Mouse (Mus musculus) hindbrain, postnatal 0 days (tissue): ENCODE data around the gene Tmem169. TPM values are rescaled to one million over a fixed set of nuclear protein-coding genes. Genes with fewer than 3 reads are reported as not detected.
"Not testable (repeated sequence)": the region's sequence is repeated elsewhere in the genome, so short reads cannot be mapped to it uniquely, and the experiment has no call there.

Source experiments
- ATAC-seq: fragments of 200-750 bp; cut with Nextera tagmentation; 2 replicates; pipeline ENCODE4 v1.8.0; 2017; ENCODE audit warnings: mild to moderate bottlenecking, moderate TSS enrichment, moderate library complexity
- DNase-seq: peaks from one replicate; pipeline ENCODE4 v3.0.0-alpha.2; 2015; ENCODE audit warnings: low spot score
- H3K27ac ChIP-seq: fragments of 300-500 bp; sonication (generic); 2 replicates; pipeline ENCODE4 v1.5.1; 2014; ENCODE audit warnings: mild to moderate bottlenecking
- H3K27me3 ChIP-seq: fragments of 300-500 bp; sonication (generic); 2 replicates; pipeline ENCODE4 v1.6.1; 2014; ENCODE audit warnings: low read length, mixed read lengths; ENCODE audit not compliant: insufficient read depth
- H3K36me3 ChIP-seq: fragments of 300-500 bp; sonication (generic); 2 replicates; pipeline ENCODE4 v1.6.1; 2014; ENCODE audit warnings: low read length, mixed read lengths; ENCODE audit not compliant: insufficient read depth
- H3K4me1 ChIP-seq: fragments of 300-500 bp; sonication (generic); 2 replicates; pipeline ENCODE4 v1.6.1; 2014; ENCODE audit warnings: antibody characterized with exemption, low read length, mixed read lengths; ENCODE audit not compliant: insufficient read depth
- H3K4me2 ChIP-seq: fragments of 300-500 bp; sonication (generic); 2 replicates; pipeline ENCODE4 v1.6.1; 2014; ENCODE audit warnings: low read depth, mild to moderate bottlenecking, low read length, moderate library complexity, mixed read lengths
- H3K4me3 ChIP-seq: fragments of 300-500 bp; sonication (generic); 2 replicates; pipeline ENCODE4 v1.5.1; 2014; ENCODE audit warnings: low read length
- H3K9ac ChIP-seq: fragments of 300-500 bp; sonication (generic); replicated peaks from 2 replicates; pipeline ENCODE4 v1.6.1; 2014; ENCODE audit warnings: mild to moderate bottlenecking, low read length, moderate library complexity, mixed read lengths
- H3K9me3 ChIP-seq: fragments of 300-500 bp; sonication (generic); 2 replicates; pipeline ENCODE4 v1.6.1; 2016; ENCODE audit warnings: low read length, mixed read lengths
- CTCF ChIP-seq: IDR thresholded peaks from 2 replicates; pipeline ENCODE4 v1.5.1; 2016; ENCODE audit warnings: antibody characterized with exemption, control low read depth, low read depth
- WGBS: fragments of 180-500 bp; shearing (Covaris S2); extraction: QIAGEN DNeasy Blood & Tissue Kit; methylation state at CpG from one replicate; pipeline ENCODE4 v1.1.7; 2014; 5-methylcytosine and 5-hydroxymethylcytosine counted together
- polyA plus RNA-seq: library from polyadenylated mRNA; unstranded; fragments of >200 nt; fragmentation: Nextera tagmentation; extraction: Ambion mirVana; gene quantifications from 2 replicates; pipeline ENCODE4 v1.2.1, GENCODE M21; 2015
- total RNA-seq: library from RNA; depleted of rRNA; stranded (reverse); fragments of >200 nt; gene quantifications from 2 replicates; pipeline ENCODE4 v1.2.3, GENCODE M21; 2014; rRNA removed

Tmem169 gene
- total RNA-seq (25.3 and 37.2 TPM in 2 replicates), polyA plus RNA-seq (32.7 and 37.0 TPM in 2 replicates)

- no peak; the same call in 1 of the 2 replicates for TF ChIP-seq CTCF
- H3K27ac ChIP-seq = peak within 1 kb of the TSS; percentile 74
- H3K4me1 ChIP-seq = peaks cover 12% of the 10 kb centered on the region
- peak within 1 kb of the TSS; percentile 57 for H3K4me3 ChIP-seq
- under 1% methylated on average over 30 of the region's 30 CpGs for WGBS
- H3K36me3 ChIP-seq = no peaks in the 10 kb centered on the region
- no peaks in the 10 kb centered on the region for H3K9me3 ChIP-seq
- peak within 1 kb of the TSS; percentile 98 for H3K4me2 ChIP-seq
- ATAC-seq (peak; percentile 99), DNase-seq (peak; percentile 96)
- no peaks in the 10 kb centered on the region for H3K27me3 ChIP-seq
- peak within 1 kb of the TSS; percentile 65 for H3K9ac ChIP-seq
These were observed at the start of gene Tmem169, which contains the start of gene Pecr for GRCm38 (mm10) chr1:72283992-72284485. TSS of gene Tmem169 (plus strand) at chr1:72284369. TSS of gene Pecr (minus strand) at chr1:72284314.

GRCm38 (mm10) chr1:72236363-72237006, 47.7 kb upstream of the Tmem169 start:
- not testable (repeated sequence) for H3K4me1 ChIP-seq, H3K27me3 ChIP-seq, H3K9me3 ChIP-seq, H3K36me3 ChIP-seq
- ATAC-seq (peak; percentile 91), DNase-seq (peak; percentile 85)
- H3K9ac ChIP-seq = peak overlapping the region; percentile 51
- H3K4me2 ChIP-seq = peak overlapping the region; percentile 69
- H3K4me3 ChIP-seq = peak overlapping the region; percentile 57
- WGBS = under 1% methylated on average over 35 of the region's 50 CpGs
- 0 out of 2 replicates have a peak, but pooled peaks have one; percentile 32 for TF ChIP-seq CTCF
- peak overlapping the region; percentile 77 for H3K27ac ChIP-seq

- H3K27ac ChIP-seq = no peak overlapping the region
- no peak for TF ChIP-seq CTCF
- WGBS = 9% methylated on average over 11 of the region's 13 CpGs
- peak overlapping the region; percentile 51 for H3K4me2 ChIP-seq
- no peak overlapping the region for H3K9ac ChIP-seq
- DNase-seq = peak; percentile 2
- peak overlapping the region; percentile 25 for H3K4me3 ChIP-seq
- no peaks in the 10 kb centered on the region for H3K36me3 ChIP-seq
- no peaks in the 10 kb centered on the region for H3K9me3 ChIP-seq
- H3K27me3 ChIP-seq = no peaks in the 10 kb centered on the region
- ATAC-seq = peak; percentile 30; the same call in 1 of the 2 replicates
- H3K4me1 ChIP-seq = peaks cover 3% of the 10 kb centered on the region; the same call in 1 of the 2 replicates
These were observed 47.0 kb upstream of the Tmem169 start for GRCm38 (mm10) chr1:72237007-72237775.

- Histone ChIP-seq H3K27ac (no peak overlapping the region), H3K9ac (no peak overlapping the region), H3K27me3 (no peaks in the 10 kb centered on the region), H3K4me3 (no peak overlapping the region), H3K4me2 (no peak overlapping the region), H3K4me1 (peaks cover 3% of the 10 kb centered on the region; the same call in 1 of the 2 replicates), H3K9me3 (no peaks in the 10 kb centered on the region), H3K36me3 (no peaks in the 10 kb centered on the region)
- WGBS = 70% methylated on average over 10 of the region's 10 CpGs
- no peak for DNase-seq
- ATAC-seq = no peak
- no peak for TF ChIP-seq CTCF
These were observed 46.1 kb upstream of the Tmem169 start for GRCm38 (mm10) chr1:72238016-72238580.

- H3K4me1 ChIP-seq, DNase-seq, H3K36me3 ChIP-seq, H3K4me2 ChIP-seq, ATAC-seq, H3K4me3 ChIP-seq, H3K27ac ChIP-seq, H3K9me3 ChIP-seq, H3K9ac ChIP-seq, H3K27me3 ChIP-seq: not testable (repeated sequence)
- WGBS = 72% methylated on average over 3 of the region's 3 CpGs
These were observed 45.1 kb upstream of the Tmem169 start for GRCm38 (mm10) chr1:72239113-72239512.

GRCm38 (mm10) chr1:72242581-72243143, 41.5 kb upstream of the Tmem169 start:
- Histone ChIP-seq H3K9me3 (no peaks in the 10 kb centered on the region), H3K36me3 (no peaks in the 10 kb centered on the region), H3K9ac (no peak overlapping the region), H3K4me3 (no peak overlapping the region), H3K4me2 (no peak overlapping the region), H3K27ac (no peak overlapping the region), H3K4me1 (no peaks in the 10 kb centered on the region), H3K27me3 (no peaks in the 10 kb centered on the region)
- WGBS = 88% methylated on average over 5 of the region's 5 CpGs
- ATAC-seq (no peak), DNase-seq (no peak)
- TF ChIP-seq CTCF = no peak
